Mouse (Mus musculus): ENCODE data around the gene Tmcc3. TPM values are rescaled to one million over a fixed set of nuclear protein-coding genes. Genes with fewer than 3 reads are reported as not detected.

Tmcc3 gene
- total RNA-seq, 2 experiments from 2014 or later, result 36.8 to 41.8 TPM

- intact Hi-C loops (cut with DNase I), result loop anchor here (2.0 to 10.0 kb wide), 3 partner anchors 73 to 535 kb away; partner anchors contain the start of gene Plxnc1
- DNase-seq, result no peak
Measured at GRCm38 (mm10) chr10:94409661-94410060, 97.9 kb downstream of the Tmcc3 start.

DNA sequence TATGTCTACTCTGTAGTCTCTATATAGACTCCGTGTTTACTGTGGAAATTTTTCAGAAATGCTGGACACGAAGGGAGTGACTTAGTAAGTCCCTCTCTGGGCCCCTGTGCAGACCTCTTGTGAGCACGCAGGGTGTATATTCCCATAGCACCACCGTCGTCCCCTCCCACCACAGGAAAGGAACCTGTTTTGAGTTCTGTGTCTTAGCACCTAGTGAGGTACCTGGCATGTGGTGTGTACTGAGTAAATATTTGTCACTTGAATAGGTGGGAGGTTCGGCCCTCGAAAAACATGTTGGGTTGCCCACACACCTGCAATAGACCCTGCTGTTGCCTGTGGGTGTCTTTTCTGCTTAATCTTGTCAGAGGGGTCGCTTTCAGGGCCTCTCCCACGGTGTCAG, 99.8 kb downstream of the Tmcc3 start:
- DNase-seq, result no peak
- intact Hi-C loops (cut with DNase I), result loop anchor here (5.0 kb wide), 1 partner anchor 71 kb away; no protein-coding TSS in a partner anchor

- intact Hi-C loops (cut with DNase I), result loop anchor here (5.0 kb wide), 1 partner anchor 68 kb away; no protein-coding TSS in a partner anchor
- no peak for DNase-seq
Measured at GRCm38 (mm10) chr10:94413770-94414651, 102.3 kb downstream of the Tmcc3 start.

- DNase-seq, result no peak
- intact Hi-C loops (cut with DNase I), result no loop called here
Measured at GRCm38 (mm10) chr10:94415950-94416844, 104.4 kb downstream of the Tmcc3 start.

DNA sequence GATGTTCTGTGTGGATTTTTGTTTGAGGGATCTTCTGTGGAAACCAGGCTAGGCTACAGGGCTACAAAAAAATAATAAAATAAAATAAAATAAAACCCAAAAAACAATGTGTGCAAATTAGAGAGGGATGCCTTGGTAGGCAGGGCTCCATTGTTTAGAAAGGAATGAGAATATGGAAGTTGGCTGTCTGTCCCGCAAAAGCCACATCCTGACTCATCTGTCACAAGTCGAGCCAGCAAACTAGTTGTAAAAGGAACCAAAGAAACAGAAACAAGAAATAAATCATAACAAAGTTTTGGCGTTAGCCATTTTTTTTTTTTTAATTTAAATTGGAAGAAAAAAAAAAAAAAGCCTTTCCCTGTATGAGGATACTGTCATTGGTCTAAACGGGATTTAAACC, 105.9 kb downstream of the Tmcc3 start:
- DNase-seq, result no peak
- intact Hi-C loops (cut with DNase I), result no loop called here

GRCm38 (mm10) chr10:94426000-94426920, 114.5 kb downstream of the Tmcc3 start:
- DNase-seq, result peak; percentile 76
- intact Hi-C loops (cut with DNase I), result loop anchor here (5.0 kb wide), 1 partner anchor 86 kb away; no protein-coding TSS in a partner anchor

DNA sequence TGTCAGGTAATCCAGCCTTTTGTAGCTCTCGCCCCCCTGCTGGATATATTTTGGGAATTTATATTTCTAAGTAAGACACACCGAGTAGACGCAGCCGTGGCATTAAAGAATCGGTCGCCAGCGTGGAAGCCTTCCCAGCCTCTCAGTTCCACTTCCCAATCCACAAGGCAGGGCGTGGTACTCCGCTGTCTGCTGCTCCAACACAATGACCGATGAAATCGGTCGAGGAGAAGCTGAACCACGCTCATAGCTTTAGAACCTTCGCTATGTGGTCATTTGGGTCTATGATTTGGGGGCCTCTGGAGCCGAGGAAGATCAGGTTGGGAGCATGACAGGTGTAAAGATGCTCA, 115.1 kb downstream of the Tmcc3 start:
- DNase-seq, result no peak
- intact Hi-C loops (cut with DNase I), result loop anchor here (5.0 kb wide), 1 partner anchor 85 kb away; no protein-coding TSS in a partner anchor

DNA sequence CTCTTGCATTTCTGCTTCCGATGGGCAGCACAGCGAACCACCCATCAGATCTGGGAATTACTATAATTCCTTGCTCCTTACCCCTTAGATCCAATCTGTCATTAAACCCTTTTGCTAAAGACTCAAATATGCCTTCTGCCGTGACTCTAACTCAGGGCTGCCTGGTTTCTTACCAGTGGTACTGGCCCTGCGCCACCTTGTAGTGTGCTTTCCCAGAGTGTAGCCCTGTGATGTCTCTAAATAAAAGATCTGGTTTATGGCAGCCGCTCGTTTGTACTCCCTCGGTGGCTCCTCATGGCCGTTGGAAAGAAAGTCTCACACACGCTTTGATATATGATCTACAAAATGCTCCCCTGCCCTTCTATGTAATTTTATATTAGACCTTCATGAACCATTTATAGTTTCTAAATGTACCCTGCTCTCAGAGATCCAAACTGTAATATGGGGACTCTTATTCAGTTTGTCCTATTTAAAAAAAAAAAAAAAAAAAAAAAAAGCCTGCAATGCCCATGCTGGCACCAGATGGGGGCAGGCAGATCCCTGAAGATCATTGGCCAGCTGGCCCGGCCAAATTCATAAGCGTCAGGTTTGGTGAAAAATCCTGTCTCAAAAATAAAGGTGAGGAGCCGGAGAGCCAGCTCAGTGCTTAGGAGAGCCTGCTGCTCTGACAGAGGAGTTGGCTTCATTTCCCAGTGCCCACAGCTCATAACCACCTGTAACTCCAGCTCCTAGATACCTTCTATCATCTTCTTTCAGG, 116.6 kb downstream of the Tmcc3 start:
- no peak for DNase-seq
- intact Hi-C loops (cut with DNase I), result loop anchor here (5.0 kb wide), 1 partner anchor 84 kb away; no protein-coding TSS in a partner anchor

DNA sequence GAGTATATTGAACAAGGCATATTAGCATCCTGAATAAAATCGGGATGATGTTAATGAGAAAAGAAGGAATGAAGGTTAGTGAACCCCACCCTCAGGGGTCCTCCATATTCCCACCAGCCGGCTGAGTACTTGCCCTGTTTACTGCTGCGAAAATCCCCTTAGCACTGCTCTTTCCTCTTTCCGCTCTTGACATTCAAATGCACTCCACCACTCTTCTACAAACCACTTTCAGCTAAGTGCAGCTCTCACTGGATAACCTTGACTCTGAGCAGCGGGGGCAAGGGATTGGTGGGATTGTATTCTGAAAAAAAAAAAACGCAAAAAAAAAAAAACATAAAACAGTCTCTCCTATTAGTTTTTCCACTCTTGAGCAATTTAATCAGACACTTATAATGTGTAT, 118.8 kb downstream of the Tmcc3 start:
- intact Hi-C loops (cut with DNase I), result no loop called here
- no peak for DNase-seq

DNA sequence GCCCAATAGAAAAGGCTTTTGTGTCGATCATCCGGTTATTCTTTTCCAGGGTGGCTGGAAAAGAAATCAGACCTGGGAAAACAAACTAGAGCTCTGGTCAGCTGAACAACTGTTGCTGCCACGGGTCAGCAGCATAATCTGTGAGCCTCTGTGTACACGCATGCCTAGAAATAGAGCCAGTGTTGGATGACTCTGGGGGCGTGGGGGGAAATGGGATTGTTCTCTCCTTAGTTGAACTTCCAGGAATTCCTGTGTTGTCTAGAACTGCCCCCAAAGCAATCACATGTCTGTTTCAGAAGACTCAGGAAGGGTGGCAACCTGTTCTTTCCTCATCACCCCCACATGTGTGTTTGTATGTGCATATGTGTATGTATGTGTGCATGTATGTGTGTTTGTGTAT, 121.2 kb downstream of the Tmcc3 start:
- intact Hi-C loops (cut with DNase I), result no loop called here

DNA sequence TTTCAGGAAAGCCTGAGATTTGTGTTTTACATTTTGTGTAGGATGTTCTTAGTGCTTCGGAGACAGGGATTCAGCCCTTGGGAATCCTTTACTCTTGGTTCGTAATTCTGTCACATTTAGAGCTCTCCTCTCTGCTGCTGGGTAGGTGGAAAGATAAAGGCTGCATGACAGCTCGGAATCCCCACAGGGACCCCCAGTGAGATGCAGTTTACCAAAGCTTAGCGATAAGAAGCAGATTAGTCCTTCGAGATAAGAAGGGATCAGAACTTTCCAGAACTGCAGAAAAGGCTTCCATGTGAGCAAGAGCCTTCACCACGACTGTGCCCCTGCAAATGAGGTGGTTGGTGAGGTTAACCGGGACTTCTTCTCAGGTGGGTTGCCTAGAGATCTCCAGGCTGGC, 122.2 kb downstream of the Tmcc3 start:
- intact Hi-C loops (cut with DNase I), result no loop called here
- DNase-seq, result no peak

More for the DNA sequence above, 121.2 kb downstream of the Tmcc3 start:
- peak; percentile 55 to 58 for DNase-seq

- DNase-seq, result no peak
- intact Hi-C loops (cut with DNase I), result no loop called here
Measured at GRCm38 (mm10) chr10:94442725-94443124, 131.0 kb downstream of the Tmcc3 start.

DNA sequence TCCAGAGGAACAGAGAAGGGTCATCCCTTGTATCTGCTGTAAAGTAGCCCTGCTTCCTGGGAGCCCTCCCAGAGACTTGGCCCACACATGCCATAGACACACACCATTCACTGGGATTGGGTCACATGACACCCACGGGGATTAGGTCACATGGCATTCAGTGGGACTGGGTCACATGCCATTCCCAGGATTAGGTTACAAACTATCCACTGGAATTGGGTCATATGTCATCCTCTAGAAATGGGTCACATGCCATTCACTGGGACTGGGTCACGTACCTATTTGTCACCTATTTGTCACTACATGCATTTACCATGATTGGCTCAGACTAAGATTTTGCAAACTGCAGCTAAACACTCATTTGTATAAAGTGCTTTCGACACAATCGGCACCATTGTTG, 131.7 kb downstream of the Tmcc3 start:
- no peak for DNase-seq
- intact Hi-C loops (cut with DNase I), result no loop called here

- intact Hi-C loops (cut with DNase I), result no loop called here
Measured at GRCm38 (mm10) chr10:94445192-94445591, 133.4 kb downstream of the Tmcc3 start.

GRCm38 (mm10) chr10:94446379-94447008, 134.7 kb downstream of the Tmcc3 start:
- intact Hi-C loops (cut with DNase I), result no loop called here
- DNase-seq, result peak in 1 of 2 experiments; percentile 35

More at GRCm38 (mm10) chr10:94445192-94445591, 133.4 kb downstream of the Tmcc3 start:
- DNase-seq, result no peak

DNA sequence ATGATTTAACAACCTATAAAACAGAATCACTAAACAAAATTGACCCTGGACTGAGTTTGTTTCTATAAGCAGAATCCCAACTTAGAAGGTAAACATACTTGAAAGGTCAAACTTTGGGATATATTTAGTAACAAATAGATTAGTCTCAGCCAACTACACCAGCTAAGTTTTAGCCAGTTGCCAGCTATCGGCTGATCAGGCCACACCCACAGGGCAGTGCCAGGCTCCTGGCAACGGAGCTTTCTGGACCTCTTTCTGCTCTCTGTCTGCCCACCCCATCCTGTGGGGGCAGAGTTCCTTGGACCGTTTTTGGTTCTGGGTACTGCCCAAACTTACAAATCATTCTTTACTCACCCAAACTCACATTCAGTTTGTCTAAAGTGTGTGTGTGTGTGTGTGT, 137.9 kb downstream of the Tmcc3 start:
- peak in 1 of 2 experiments; percentile 50 for DNase-seq
- intact Hi-C loops (cut with DNase I), result no loop called here

GRCm38 (mm10) chr10:94450781-94451180, 139.0 kb downstream of the Tmcc3 start:
- intact Hi-C loops (cut with DNase I), result no loop called here
- no peak for DNase-seq

DNA sequence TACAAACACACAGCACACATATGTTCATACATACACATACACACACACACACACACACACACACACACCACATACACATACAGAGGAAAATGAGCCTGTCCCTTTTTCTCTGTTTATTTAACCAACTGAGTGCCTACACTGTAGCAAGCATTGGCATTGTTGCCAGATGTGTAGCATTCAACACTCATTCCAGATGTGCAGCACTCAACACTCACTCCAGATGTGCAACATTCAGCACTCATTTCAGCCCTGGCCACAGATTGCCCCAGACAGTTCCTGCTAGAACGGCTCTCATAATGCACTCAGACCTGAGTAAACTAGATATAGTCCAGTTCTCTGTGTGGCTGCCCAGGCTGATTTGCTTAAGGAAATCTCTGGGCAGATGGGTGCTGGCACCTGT, 145.7 kb downstream of the Tmcc3 start:
- DNase-seq, result no peak
- intact Hi-C loops (cut with DNase I), result no loop called here

DNA sequence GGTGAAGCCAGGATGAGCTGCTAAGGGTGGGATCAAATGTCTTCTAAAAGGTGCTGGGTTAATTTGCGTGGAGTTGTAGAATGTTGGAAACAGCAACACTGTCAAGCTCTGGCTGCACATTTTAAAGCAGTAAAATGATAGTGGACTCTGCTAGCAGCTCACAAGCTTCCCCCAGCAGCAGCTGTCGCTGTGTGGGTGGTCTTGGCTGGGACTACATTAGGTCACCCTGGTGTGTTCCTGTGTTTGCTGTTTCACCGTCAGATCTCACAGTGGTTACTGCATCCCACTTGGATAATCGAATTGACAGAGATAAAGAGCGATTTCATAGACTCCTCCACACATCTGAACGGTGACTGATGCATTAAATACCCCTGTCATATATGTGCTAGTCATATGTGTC, 146.9 kb downstream of the Tmcc3 start:
- DNase-seq, result peak; percentile 53 to 70
- intact Hi-C loops (cut with DNase I), result no loop called here

All from heart, postnatal 14 days (tissue).